Mouse (Mus musculus): ENCODE results near the gene Pde7b.

Gene Pde7b

GRCm38 (mm10) chr10:20459657-20460350, 265.1 kb downstream of the Pde7b start:
- no peak for ATAC-seq (ENCODE audit: insufficient number of reproducible peaks, low FRiP score, low TSS enrichment)

DNA sequence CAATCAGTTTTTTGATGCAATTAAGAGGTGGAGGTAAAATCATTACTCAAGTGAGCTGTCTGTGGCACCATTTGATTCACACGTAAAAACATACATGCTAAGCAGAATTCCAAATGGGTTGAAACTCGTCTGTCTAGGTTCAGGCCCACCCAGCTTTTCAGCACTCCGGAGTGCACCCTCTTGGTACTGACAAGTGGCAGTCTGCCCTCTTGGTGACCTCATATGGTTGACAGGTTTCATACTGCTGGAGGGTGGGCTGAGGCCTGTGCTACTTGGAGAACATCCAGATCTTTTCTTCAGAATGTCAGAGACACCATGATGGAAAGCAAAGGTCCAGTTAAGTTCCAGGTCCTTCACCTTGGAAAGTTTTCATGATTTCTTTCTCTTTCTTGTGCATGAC, 265.7 kb downstream of the Pde7b start:
- ATAC-seq (ENCODE audit: insufficient number of reproducible peaks, low FRiP score, low TSS enrichment), result no peak

GRCm38 (mm10) chr10:20454387-20455065, 270.4 kb downstream of the Pde7b start:
- ATAC-seq (ENCODE audit: insufficient number of reproducible peaks, low FRiP score, low TSS enrichment), result no peak

DNA sequence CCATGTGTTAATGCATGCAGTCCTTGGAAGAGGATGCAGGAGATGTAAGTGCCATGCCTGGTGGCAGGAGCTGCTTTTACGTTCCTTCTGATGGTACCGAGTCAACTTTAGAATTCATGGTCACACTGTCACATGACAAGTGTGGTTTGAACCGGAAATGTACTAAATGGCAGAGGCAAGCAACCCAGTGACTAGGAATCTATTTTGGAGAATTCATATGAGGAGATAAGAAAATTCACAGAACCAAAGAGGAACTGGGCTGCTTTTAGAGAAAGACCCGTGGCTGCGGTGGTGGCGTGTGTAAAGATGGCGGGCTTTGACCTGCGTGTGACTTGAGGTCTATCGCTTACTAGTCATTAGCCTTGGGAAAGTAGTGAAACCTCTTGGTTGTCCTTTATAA, 287.4 kb downstream of the Pde7b start:
- no peak for ATAC-seq (ENCODE audit: insufficient number of reproducible peaks, low FRiP score, low TSS enrichment)

GRCm38 (mm10) chr10:20437021-20437420, 287.9 kb downstream of the Pde7b start:
- no peak for ATAC-seq (ENCODE audit: insufficient number of reproducible peaks, low FRiP score, low TSS enrichment)

DNA sequence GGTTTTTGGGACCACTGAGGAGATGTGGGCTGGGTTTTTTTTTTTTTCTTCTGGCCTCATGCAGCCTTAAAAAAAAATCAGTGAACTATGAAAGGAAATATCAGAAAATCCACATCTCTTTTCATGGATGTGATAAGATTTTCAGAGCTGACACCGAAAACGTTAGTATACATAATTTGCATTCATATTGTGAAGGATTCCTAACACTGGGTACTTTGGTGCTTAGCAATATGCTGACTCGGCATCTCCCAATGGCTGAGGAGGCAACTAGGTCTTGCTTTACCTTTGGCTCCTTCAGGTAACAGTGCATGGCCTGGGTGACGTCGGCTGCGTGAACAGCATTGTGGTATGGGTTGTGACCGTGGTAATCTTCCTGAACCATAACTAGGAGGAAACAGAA, 289.0 kb downstream of the Pde7b start:
- no peak for ATAC-seq (ENCODE audit: insufficient number of reproducible peaks, low FRiP score, low TSS enrichment)

DNA sequence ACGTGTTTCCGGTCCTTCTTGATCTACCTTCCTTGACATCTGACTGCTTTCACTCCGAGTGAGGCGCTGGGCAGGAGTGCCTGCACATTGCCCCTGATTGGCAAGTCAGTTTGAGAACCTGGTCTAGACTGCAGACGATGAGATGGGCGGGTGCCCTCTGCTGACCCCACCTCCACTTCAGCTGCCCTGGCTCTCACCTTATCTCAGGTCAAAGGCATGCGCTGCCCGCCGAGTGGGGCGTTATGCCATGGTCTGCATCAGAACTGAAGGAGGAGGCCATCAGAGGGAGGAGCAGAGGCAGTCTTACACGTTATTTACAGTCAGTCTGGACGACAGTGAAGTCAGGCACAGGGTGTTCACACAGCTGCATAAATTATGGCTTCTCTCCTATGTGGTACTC, 293.5 kb downstream of the Pde7b start:
- ATAC-seq (ENCODE audit: insufficient number of reproducible peaks, low FRiP score, low TSS enrichment), result no peak

DNA sequence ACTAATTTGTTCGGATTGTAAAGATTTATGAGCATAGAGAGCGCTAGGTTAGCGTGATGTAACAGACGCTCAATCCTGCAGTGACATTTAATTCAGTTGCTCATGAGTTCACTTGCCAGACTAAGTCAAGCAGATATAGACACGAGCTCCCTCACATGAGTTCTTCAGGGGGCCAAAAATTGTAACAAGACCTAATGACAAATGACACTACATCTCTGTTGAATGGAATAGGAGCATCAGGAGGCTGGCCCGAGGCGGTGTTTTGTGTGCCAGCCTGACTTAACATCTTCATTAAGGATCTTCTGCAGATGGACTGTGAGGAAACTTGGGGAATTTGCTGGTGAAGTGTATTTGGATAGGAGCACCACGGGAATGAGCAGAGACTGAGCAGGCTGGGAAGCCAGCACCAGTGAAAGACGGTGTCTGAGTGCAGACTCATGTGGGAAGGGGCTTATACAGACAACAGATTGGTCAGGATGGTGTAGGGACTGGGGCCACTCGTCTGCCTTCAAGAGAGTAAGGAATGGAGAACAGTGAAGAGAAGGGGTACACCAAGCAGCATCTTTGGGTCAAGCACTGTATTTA, 303.5 kb downstream of the Pde7b start:
- no peak for ATAC-seq (ENCODE audit: insufficient number of reproducible peaks, low FRiP score, low TSS enrichment)

DNA sequence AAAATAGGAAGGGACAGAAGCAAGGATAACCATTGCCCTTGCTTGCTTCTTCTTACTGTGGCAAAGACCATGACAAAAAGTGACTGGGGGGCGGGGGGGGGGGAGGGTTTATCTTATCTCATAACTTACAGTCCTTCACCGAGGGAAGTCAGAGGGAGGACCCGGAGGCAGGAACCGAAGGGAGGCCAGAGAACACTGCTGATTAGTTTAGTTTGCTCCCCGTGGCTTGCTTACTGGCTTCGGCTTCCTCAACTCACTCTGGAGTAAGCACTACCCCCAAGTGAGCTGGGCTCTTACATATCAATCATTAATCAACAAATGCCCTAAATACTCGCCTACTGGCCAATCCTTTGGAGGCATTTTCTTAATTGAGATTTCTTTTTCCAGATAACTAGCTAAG, 304.6 kb downstream of the Pde7b start:
- no peak for ATAC-seq (ENCODE audit: insufficient number of reproducible peaks, low FRiP score, low TSS enrichment)

DNA sequence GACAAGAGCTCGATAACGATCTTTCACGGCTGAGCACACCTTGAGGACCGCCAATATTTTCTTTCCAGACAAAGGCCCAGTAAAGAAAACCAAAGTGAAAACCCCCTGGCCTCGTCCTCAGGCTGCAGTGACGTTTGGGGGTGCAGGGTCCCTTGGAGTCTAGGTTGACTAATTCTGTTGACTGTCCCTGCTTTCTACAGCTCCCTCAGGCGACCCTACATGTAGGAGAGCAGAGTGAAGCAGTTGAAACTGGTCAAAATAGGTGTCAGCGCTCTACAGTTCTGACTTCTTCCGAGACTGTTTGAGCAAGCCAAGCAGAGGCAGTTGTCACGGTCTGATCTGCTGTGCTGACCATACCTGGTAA, 306.0 kb downstream of the Pde7b start:
- ATAC-seq (ENCODE audit: insufficient number of reproducible peaks, low FRiP score, low TSS enrichment), result no peak

GRCm38 (mm10) chr10:20418202-20418855, 306.5 kb downstream of the Pde7b start:
- no peak for ATAC-seq (ENCODE audit: insufficient number of reproducible peaks, low FRiP score, low TSS enrichment)

- ATAC-seq (ENCODE audit: insufficient number of reproducible peaks, low FRiP score, low TSS enrichment), result no peak
Observed at GRCm38 (mm10) chr10:20409181-20409580, 315.7 kb downstream of the Pde7b start.

GRCm38 (mm10) chr10:20408336-20408735, 316.5 kb downstream of the Pde7b start:
- no peak for ATAC-seq (ENCODE audit: insufficient number of reproducible peaks, low FRiP score, low TSS enrichment)

GRCm38 (mm10) chr10:20405471-20405870, 319.4 kb downstream of the Pde7b start:
- no peak for ATAC-seq (ENCODE audit: insufficient number of reproducible peaks, low FRiP score, low TSS enrichment)

DNA sequence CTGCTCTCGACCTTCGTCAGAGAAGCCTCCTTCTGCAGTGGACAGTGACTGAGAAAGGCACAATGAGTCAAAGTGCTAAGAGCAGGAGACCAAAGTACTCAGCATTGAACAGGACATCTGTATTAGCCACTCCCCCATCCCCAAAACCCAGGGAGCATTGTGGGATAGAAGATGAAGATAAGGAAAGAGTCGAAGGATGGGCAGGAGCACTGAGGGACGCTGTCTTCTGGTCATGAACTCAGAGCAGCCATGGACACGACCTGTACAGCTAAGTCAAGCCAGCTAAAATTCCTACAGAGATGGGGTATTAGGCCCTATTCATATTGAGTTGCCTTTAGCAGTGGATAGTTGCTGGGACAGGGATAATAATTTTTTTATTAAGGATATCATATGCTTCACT, 321.9 kb downstream of the Pde7b start:
- no peak for ATAC-seq (ENCODE audit: insufficient number of reproducible peaks, low FRiP score, low TSS enrichment)

DNA sequence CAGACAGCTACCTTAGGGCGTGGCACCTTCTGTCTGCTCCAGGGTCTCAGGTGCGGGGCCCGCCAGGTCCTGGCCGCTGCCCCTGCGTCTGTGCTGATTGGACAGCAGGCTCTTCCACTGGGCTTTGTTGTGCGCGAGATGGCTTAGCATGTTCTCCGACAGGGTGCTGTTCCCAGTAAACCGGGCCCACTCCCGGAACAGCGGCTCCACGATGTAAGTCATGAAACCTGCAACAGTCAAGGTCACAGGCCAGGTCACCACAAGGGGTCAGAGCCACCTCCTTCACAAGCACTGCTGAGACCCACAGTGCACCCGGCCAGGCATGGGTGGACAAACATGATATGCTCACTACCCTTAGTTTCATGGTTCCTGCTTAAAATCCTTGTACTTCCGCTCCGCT, 324.5 kb downstream of the Pde7b start:
- no peak for ATAC-seq (ENCODE audit: insufficient number of reproducible peaks, low FRiP score, low TSS enrichment)

DNA sequence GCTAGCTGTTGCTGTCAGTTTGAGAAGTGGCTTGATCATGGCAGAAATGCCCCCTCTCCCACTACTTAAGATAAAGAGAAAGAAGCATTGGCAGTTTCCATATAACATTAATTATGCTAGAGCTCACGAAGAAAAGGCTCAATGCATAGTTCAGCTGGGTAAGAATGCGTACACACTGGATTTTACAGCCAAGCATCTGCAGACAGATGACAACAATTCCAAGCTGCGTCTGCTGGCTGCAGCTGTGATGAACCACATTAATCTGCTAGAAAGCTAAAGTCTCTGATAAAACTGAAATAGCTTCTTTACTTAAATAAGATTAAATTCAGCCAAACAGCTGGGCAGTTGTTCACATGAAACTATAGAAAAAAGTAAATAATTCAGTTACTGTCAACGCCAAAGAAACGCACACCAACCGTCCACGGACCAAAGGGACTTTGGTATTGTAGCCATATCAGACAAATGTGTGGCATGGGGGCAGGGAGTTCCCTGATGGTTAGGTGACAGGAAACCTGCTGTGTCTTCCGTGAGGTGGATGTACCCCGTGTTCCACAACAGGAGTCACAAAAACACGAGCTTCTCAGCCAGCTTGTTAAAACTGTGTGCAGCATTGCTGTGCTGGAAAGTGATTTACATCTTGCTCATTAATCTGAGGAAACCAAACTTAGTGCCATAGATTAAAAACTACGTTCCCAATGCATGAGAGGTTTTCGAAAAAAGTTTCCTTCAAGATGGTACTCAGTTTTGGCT, 326.1 kb downstream of the Pde7b start:
- ATAC-seq (ENCODE audit: insufficient number of reproducible peaks, low FRiP score, low TSS enrichment), result no peak

DNA sequence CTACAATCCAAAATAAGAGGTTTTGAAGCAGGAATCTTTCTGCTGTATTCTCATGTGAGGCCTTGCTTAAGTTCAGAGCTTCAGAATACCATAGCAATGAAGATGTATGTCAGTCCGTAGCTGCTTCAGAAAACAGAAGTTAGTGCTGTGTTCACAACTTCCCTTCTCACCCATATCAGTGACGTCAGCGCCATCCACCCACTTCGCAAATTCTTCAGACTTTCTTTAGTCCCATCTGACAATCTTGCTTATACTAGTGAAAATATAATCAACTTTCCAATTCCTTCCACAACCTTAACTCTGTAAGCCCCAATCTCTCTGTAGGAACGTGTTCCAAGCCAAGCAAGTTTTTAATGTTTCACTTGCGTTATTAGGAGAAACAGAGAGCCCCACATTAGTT, 326.7 kb downstream of the Pde7b start:
- ATAC-seq (ENCODE audit: insufficient number of reproducible peaks, low FRiP score, low TSS enrichment), result no peak

GRCm38 (mm10) chr10:20395778-20396177, 329.1 kb downstream of the Pde7b start:
- no peak for ATAC-seq (ENCODE audit: insufficient number of reproducible peaks, low FRiP score, low TSS enrichment)

- no peak for ATAC-seq (ENCODE audit: insufficient number of reproducible peaks, low FRiP score, low TSS enrichment)
Observed at GRCm38 (mm10) chr10:20394815-20395214, 330.1 kb downstream of the Pde7b start.

DNA sequence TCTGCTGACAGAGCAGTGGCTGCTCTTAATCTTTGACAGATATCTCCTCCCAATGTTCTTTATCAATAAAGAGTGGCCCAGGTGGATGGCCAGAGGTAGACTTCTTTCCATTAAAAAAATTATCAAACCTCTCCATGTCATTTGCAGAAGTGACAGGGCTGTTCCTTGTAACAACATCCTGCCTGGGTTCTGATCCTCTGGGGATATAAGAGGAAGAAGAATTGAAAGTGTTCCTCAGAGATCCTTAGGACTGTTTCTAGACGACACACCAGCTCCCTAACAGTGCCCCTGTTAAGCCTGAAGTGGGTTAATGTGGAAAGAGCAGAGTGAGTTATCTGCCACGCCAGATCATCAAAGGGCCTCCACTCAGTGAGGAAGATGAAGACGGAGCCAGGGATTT, 334.3 kb downstream of the Pde7b start:
- no peak for ATAC-seq (ENCODE audit: insufficient number of reproducible peaks, low FRiP score, low TSS enrichment)

Data from cerebellum, adult (tissue).